Mouse (Mus musculus): ENCODE results near the gene Heatr6.

Heatr6 gene

DNA sequence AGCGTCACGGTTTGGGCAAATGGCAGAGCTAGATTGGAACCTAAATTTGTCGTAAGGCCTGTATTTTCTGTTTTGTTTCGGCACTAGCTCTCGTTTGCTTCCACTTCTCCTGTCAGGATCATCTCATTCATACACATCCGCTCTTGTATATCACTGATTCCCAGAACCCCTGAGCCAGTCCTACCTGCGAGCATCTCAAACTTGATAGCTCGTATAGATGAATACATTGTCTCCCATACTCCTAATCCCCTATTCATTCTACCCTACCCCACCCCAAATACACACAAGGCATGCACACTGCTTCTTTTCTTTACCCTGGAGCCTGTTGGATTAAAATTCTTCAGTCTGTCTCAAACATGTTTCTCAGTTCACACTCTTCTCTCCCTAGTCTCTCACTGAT lies 731 bp downstream of the Heatr6 start:
- DNase-seq, result no peak

DNA sequence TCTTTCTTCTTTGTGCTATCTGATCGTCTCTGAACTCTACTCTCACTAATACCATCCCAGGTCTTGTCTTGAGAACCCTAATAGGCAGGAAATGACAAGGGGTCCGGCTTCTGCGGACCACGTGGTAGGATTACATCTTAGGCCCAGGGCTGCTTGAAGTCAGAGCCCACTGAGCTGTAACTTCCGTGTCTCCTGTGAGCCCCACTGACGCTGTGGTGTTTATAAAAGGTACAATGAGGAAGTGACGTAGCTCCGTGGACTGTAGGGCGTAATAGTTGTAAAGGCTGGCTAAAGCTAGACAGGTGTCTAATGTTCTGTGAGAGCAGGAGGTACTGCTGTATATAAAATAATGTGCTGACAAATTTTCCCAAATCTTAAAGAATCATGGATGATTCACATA lies 13.8 kb downstream of the Heatr6 start:
- DNase-seq, result no peak

DNA sequence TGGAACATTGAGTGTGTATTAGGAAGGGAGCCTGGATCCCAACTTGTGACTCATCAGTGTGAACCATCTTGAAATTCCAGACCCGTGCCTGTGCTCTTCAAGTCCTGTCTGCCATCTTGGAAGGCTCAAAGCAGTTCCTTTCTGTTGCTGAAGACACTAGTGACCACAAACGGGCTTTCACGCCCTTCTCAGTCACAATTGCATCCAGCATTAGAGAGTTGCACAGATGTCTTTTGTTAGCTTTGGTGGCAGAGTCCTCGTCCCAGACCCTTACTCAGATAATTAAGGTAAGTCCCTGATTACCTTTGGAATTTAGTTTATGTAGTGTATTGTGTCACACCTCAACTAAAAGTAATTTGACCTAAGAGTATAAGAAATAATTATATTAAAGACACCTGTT lies 15.5 kb downstream of the Heatr6 start:
- DNase-seq, result no peak

DNA sequence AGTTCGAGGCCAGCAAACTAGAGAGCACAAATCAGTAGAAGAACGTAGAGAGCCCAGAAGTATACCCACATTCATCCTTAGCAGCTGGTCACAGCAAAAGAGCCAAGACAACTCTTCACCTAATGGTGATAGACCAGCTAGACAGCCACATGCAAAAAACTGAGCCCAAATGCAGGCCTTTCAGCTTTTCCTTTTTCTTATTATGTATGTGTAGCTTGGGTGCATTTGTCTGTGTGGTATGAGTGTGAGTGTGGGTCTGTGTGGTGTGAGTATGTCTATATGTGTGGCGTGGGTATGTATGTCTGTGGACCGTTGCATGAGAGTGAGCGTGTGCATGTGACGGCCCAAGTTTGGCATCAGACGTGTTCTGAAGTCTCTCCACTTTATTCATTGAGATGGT lies 17.5 kb downstream of the Heatr6 start:
- no peak for DNase-seq

DNA sequence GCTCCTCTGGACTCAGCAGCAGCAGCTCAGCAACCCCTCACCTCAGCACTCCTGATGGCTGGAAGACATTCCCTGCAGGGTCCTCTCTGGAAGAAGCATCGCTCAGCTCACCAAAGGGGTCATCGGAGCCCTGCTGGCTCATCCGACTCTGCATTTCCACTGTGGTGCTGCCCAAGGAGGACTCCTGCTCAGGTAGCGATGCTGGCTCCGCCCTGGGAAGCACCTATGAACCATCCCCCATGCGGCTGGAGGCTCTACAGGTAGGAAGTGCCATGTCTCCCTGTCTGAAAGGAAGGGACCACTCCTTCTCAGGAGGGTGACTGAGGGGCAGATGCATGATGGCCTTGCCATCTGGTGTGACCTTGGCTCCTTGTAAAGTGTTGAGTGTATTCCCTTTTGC lies 18.8 kb downstream of the Heatr6 start:
- DNase-seq, result no peak

DNA sequence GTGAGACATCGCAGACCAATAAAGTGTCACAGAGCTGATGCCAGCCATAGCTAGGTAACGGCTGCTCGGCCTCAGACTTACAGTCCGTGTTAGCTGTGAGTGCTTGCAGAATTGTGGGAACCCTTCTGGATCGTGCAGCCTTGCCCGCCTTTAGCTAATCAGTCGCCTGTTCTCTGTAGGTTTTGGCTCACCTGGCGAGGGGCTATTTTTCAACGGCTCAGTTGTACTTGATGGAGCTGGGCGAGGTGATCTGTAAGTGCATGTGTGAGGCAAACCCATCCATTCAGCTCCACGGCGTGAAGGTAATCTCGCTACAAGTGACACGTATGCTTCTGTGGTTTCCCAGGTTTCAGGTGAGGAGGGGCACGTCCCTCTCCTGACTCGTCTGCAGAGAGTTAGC lies 20.2 kb downstream of the Heatr6 start:
- no peak for DNase-seq

DNA sequence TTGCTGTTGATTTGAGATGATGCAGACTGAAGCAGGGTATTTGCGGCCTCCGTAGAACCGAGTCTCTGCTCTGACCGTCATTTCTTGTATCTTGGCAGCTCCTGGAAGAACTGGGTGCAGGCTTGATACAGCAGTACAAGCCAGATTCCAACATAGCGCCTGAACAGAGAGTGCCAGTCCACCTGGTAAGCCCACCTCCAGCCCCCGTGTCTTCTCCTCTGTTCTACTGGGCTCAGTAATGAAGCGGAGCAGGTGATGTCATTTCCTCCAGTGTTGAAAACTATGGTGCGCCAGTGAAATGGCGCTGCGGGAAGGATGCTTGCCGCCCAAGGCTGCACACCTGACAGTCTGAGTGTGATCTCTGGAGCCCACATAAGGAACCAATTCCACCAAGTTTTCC lies 20.8 kb downstream of the Heatr6 start:
- DNase-seq, result no peak

DNA sequence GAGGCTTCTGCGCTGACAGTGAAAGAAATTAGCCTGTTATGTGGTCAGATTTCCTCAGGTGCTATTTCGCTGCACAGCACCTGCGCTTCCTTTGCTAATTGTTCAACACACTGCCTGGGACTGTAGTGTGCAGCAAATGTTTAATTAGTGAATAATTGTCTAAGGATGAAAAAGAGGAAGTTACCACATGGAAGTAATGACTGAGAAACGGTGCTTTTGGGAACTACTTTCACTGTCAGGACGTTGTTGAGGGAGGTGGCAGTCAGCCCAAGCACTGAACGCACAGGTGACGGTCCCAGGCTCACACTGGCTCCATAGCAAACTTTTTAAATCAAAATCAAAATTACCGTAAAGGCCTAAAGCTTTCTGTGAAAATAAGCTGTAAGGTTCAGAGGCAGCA lies 23.3 kb downstream of the Heatr6 start:
- no peak for DNase-seq

DNA sequence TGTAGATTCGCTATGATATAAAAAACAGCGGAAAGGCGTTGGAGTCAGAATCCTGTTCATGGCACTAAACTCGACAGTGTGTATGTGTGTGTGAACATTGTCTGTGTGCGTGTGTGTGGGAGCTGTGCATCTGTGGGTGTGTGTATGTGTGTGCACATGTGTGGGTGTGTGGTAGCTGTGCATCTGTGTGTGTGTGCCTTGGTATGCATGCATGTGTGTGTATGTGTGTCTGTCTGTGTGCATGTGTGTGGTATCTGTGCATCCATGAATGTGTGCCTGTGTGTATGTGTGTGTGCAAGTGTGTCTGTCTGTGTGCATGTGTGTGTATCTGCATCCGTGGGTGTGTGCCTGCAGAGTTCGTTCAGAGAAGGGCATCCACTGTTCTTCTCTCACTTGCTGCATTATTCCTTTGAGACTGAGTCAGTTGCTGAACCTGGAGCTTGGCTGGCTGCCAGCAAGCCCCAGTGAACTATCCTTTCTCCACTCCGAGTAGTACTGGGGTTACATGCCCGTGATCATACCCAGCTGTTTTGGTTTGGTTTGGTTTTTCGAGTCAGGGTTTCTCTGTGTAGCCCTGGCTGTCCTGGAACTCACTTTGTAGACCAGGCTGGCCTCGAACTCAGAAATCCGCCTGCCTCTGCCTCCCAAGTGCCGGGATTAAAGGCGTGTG lies 30.6 kb downstream of the Heatr6 start:
- no peak for DNase-seq

DNA sequence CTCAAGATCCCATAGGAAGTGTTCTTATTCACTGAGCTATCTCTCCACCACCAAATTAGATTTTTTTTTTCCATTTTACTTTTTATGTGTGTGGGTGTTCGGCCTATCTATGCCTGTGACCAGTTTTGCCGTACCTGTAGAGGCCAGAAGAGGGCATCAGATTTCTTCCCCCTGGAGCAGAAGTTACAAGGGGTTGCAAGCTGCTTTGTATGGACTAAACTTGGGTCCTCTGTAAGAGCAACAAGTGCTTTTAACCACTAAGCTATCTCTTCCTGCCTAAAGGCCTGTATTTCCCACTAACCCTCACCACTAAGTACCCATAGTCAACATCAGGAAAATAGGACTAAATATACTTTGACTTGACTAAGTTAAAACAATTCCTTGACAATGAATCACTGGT lies 31.2 kb downstream of the Heatr6 start:
- DNase-seq, result no peak

DNA sequence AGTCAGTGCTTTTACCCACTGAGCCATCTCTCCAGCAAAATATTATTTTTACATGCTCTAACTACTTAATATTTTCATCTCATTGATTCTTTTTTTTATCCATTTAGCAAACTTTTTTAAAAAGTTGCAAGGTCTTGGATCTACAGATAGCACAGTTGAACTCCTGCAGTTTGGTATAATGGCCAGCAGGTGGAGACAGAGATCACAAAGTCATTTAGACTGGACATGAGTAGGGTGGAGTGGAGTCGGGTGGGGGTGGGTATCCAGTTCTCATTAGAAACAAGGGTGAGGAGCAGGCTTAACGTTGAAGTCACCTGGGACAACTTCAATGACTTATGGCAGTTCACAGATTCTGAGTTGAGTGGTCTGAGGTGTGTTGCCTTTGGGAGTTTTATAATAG lies 31.9 kb downstream of the Heatr6 start:
- peak; percentile 20 for DNase-seq

DNA sequence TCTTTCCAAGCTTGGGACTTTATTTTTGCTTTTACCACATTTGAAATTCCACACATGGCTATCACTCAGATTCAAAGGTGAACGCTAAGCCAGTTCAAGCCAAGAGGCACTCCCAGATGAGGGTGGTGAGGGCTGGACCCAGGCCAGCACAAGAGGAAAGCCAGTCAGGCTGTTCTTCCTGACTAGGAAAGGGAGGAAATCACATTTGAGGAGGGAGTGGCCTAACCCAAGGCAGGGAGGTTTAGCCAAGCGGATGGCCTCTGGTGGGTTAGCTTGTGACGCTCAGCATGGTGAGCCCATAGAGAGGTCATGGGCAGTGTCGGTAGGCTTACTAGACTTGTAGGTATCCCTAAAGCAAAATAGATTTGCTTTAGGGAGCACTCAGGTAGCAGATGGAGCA lies 33.3 kb downstream of the Heatr6 start:
- DNase-seq, result no peak

DNA sequence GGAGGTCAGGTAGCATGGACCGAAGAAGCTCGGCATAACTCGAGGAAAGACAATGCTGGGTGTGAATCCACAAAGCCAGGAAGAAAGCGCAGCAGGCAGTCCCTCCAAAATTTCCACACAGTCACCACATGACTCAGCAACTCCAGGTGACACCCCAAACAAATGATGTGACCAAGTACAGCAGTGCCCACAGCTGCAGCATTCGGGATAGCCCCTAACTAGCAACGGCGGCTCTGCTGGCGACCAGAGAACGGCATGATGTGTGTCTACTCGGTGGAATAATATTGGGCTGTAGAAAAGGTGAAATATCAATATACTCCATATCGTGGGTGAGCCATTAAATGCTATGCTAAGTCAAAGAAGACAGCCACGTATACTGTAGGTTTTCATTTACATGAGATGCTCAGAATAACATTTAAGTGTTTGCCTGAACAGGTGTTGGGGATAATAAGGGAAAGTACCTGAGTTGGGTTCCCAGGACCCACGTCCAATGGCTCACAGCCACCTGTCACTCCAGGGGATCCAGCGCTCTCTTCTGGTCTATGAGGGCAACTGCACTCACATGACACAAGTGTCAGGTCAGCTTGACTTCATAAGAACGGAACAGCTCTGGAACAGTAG lies 34.0 kb downstream of the Heatr6 start:
- no peak for DNase-seq

DNA sequence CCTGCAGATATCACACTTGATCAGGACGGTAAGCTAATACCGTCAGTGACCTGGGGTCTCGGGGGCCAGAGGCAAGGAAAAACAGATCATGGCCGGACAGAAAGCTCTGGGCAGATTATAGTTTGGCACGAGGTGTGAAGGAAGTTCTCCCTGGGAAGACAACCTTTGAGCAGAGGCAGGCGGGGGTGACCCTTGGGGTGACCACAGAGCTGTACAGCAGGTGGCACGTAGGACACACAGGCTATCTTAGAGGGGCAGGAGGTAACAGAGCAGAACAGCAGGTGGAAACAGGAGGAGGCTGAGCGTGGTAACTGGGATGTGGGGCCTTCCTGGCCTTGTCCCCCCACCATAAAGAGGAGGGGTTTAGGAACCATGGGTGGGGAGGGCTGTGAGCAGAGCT lies 34.8 kb downstream of the Heatr6 start:
- DNase-seq, result no peak

DNA sequence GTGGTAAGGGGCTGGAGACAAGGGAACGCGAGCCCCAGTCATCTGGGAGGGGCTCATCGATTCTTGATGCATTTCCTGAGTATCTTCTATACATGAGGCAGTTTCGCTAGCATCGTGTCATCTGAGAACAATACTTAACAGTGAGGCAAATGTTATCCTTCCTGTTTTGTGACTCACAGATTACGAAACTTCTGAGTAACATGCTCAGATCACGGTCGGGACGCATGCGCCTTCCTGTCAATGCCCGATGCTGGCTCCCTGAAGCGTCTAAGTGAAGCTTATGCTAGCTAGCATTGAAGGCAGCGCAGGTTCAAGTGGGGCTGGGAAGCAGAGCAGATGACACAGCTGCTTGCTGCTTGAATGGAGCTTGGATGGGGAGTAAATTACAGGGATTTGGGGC lies 35.8 kb downstream of the Heatr6 start:
- DNase-seq, result peak; percentile 41

DNA sequence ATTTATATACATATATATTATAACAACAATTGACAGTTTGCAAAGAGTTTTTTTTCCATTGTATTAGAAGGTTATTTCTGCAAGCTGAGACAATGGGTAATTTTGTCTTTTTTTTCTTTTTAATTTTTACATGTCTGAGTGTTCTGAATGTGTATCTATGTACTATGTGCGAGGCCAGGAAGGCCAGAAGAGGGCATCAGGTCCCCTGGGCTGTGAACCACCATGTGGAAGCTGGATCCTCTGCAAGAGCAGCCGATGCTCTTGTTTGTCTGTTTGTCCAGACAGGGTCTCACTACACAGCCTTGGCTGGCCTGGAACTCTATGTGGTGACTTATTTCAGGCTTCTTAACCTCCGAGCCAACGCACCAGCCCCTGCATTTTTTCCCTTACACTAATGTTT lies 37.6 kb downstream of the Heatr6 start:
- DNase-seq, result no peak

DNA sequence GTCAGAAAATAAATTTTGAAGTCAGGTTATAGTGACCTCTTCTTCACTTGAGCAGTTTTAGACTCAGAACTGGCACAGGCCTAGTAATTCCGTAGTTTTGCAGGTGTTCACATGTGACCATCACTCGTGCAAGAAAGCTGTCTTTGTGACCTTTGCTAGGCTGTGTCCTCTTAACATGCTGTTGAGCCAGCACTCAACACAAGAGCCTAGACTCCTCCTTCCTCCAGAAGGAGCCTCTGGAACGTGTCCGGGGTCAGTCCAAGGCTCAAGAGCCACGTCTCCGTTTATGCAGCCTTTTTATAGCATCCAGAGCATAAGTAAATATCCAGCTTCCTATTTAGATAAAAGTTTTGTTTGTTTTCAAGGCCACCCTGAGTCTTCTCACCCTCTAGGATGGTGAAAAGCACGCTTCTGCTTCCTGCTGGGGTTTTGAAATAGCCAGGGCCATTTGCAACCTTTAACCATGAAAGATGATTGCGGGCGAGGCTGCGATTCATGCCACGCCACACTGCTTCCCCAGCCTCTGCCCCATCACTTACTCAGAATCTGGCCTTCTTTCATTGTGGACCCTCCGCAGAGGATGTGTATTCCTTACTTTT lies 38.9 kb downstream of the Heatr6 start:
- no peak for DNase-seq

DNA sequence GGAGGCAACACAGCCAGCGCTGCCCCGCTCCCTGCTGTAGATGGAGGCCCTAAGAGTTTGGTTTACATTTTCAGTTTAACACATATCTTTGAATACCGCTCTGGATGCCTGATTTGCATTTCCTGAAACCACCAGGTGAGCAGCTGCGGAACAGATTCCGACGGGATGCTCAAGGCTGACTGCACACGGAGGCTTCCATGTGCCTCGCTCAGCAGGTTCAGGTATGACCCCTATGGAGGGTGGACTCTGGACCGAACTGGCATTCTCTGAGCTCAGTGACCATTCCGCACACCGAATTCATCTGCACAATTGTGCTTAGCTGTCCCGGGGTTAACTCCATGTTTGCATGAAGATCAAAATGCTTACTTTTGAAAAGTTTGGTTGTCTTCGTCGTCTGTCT lies 39.8 kb downstream of the Heatr6 start:
- DNase-seq, result no peak

DNA sequence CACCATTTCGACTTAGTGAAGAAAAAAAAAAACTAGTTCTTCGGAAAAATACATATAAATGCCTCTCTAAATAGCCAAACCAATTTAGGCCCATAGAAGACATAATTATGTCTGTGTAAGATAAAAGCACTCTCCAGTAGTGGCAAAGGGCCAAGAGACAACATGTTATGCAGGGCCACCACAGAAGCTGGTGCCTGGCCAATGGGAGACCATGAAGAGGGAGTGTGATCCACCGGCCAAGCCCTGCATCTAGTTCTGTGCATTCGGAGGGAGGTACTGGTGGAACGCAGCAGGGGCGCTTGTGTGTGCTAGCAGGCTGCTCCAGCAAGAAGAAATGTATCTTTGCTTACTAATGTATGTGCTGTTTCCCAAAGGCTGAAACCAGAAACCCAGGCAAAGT lies 42.6 kb downstream of the Heatr6 start:
- no peak for DNase-seq

DNA sequence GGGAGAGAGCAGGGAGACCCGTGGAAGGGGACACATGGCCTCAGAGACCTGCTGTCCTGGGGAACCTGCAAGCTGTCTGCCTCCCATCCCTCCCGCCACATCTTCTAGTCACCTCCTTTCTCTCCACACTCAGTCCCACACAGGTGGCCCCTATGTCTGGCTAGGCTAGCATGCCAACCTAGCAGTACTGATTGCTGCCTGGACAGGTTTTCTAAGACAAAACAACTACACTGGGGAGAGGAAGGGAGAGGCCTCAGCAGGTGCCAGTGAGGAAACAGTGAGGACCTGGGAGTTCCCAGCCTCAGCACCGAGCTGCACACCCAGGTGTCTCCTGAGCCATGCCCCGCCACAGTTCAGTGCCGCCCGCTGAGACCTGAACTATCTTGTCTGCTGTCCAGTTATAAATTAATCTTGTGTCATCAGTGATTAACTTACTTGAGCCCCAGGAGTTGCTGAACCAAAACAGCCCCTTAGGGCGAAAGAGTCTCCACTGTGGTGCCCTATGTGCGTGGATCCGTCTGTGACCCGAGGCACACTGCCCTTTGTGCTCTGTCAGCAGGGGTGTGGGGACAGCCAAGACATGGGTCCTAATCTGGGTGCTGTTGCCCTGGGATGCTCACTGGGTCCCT lies 43.6 kb downstream of the Heatr6 start:
- DNase-seq, result no peak

DNA sequence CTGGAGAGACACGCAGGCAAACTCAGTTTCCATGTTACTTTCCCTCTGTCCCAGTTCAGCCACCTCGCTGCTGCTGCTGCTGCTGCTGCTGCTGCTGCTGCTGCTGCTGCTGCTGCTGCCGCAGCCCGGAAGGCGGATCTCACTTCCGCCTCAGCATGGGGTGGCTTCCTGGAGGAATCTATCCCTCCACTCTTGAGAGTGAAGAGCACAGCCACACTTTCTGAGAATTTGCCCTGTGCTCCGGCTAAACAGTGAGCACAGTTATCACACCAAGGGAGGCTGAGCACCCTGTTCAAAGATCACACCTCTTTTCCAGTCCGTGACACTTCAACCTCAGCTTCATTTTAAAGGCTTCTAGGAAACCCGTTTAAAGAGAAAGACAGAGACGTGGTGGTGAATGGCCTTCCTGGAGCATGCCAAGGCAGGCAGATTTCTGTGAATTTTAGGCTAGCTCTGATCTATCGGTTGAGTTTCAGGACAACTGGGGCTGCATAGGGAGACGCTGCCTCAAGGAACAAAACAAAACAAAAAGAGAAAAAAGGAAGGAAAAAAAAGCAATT lies 46.5 kb downstream of the Heatr6 start:
- DNase-seq, result no peak

DNA sequence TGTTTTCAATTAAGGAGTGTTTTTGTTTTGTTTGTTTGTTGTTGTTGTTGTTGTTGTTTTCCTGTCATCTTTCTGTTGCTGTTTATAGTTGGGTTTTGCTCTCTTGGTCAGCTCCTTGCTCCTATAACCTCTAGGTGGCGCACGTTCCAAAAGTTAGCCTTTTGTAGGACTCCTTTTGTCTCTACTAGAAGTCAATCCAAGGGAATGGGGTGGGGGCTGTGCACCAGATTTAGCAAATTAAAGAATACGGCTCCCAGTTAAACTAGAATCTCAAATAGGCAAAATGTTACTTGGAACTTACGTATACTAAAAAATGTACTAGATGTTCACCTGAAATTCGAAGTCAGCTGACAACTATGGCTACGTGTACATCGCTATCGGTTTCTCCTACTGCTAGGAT lies 48.7 kb downstream of the Heatr6 start:
- no peak for DNase-seq

DNA sequence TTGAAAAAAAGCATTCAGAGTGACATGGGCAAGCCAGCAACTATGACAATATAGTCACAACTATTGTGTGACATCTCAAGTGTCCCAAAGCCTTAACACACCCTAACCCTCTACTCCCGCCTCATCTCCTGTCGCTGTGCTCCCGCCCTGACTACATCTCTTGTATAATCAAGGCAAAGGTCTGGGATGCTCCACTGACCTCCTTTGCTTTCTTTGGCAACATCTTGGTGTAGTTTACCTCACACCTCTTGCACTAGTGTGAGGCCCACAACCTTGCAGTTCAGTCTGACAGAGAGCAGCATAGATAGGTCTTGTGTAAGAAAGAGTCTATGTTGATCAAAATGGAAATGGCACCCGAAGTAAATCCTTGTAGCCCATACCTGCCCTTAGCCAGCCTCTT lies 49.1 kb downstream of the Heatr6 start:
- DNase-seq, result no peak

DNA sequence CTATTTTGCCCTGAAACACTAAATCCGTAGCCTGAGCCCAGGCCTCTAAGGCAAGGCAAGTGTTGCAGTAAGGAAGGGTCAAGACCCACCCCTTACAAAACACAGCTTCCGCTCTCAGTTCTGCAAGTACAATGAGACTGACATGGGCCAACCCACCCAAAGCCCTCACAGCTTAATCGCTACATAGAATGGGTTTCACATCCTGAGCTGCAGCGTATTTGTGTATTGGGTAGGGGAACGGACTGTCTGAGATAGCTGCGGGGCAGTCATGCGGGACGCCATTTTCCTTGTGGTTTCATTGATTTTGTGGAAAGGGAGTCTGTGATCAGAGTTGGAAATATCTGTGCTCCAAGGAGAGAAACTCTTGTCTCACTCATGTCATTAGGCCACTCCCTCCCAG lies 56.9 kb downstream of the Heatr6 start:
- no peak for DNase-seq

Measured in layer of hippocampus, adult 9-11 months (tissue).